Mouse (Mus musculus) liver, embryonic 15.5 days (tissue): Measurements from ENCODE around the gene Mindy4. TPM values are rescaled to one million over a fixed set of nuclear protein-coding genes. Genes with fewer than 3 reads are reported as not detected.

Source experiments
- ATAC-seq: fragments of 200-750 bp; cut with Nextera tagmentation; 2 replicates; pipeline ENCODE4 v1.8.0; 2017; ENCODE audit warnings: moderate number of reproducible peaks, mild to moderate bottlenecking, moderate library complexity; ENCODE audit not compliant: insufficient read depth
- H3K27ac ChIP-seq: fragments of 300-500 bp; sonication (generic); replicated peaks from 2 replicates; pipeline ENCODE4 v1.5.1; 2015; ENCODE audit warnings: mild to moderate bottlenecking, inconsistent platforms
- H3K27me3 ChIP-seq: fragments of 300-500 bp; sonication (generic); 2 replicates; pipeline ENCODE4 v1.6.1; 2015; ENCODE audit warnings: mild to moderate bottlenecking, inconsistent platforms
- H3K36me3 ChIP-seq: fragments of 300-500 bp; sonication (generic); replicated peaks from 2 replicates; pipeline ENCODE4 v1.6.1; 2015; ENCODE audit warnings: moderate library complexity, mild to moderate bottlenecking, inconsistent platforms
- H3K4me1 ChIP-seq: fragments of 300-500 bp; sonication (generic); replicated peaks from 2 replicates; pipeline ENCODE4 v1.6.1; 2015; ENCODE audit warnings: inconsistent platforms
- H3K4me2 ChIP-seq: fragments of 300-500 bp; sonication (generic); 2 replicates; pipeline ENCODE4 v1.6.1; 2015; ENCODE audit warnings: moderate library complexity, mild to moderate bottlenecking, inconsistent platforms
- H3K4me3 ChIP-seq: fragments of 300-500 bp; sonication (generic); replicated peaks from 2 replicates; pipeline ENCODE4 v1.5.1; 2015; ENCODE audit warnings: mild to moderate bottlenecking, inconsistent platforms
- H3K9ac ChIP-seq: fragments of 300-500 bp; sonication (generic); 2 replicates; pipeline ENCODE4 v1.6.1; 2015; ENCODE audit warnings: moderate library complexity, mild to moderate bottlenecking, inconsistent platforms
- H3K9me3 ChIP-seq: fragments of 300-500 bp; sonication (generic); replicated peaks from 2 replicates; pipeline ENCODE4 v1.6.1; 2016; ENCODE audit warnings: inconsistent platforms
- WGBS: fragments of 180-500 bp; shearing (Covaris S2); methylation state at CpG from one replicate; pipeline ENCODE4 v1.1.7; 2015; ENCODE audit warnings: mixed read lengths; ENCODE audit not compliant: insufficient replicate concordance; 5-methylcytosine and 5-hydroxymethylcytosine counted together
- microRNA-seq: library from miRNA; unstranded; fragments of <30 nt; microRNA quantifications from one replicate; pipeline ENCODE4, GENCODE M21; 2016
- polyA plus RNA-seq: library from polyadenylated mRNA; unstranded; fragments of >200 nt; fragmentation: Nextera tagmentation; extraction: Ambion mirVana; gene quantifications from 2 replicates; pipeline ENCODE4 v1.2.1, GENCODE M21; 2015

Mindy4 gene
- polyA plus RNA-seq, 1 experiment from 2014 or later, result 1.3 TPM

DNA sequence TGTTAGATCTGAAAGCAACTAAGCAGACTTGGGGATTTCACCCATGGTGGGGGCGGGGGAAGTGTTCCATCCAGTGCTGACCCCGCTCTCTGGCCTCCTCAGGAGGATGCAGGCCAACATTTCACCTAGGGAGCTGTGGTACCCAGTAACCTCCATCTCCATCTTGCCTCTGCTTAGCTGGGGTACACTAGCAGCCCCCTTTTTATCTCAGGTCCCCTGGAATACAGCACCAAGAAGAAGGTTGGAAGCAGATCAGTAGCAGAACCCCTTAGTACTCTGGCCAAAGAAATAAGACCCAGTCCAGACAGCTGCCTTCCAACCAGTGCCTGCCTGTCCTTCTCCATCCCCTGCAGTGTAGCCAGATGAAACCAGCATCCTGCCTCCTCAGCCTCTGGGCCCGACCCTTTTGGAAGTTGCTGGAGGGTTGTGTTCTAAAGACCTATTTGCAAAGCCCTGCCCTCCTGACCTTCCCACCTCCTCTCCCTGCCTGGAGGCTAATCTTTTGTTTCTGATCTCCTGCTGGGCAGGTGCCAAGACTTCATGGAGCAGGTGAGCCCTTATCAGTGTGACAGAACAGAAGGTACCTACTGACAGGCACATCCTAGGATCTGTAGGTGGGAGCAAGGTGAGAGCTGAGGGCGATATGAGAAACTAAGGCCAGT is 151.4 kb downstream of the Mindy4 start:
- ATAC-seq, result no peak
- H3K27ac ChIP-seq, result peak overlapping the region; percentile 78; the same call in 1 of the 2 replicates
- H3K9ac ChIP-seq, result no peak overlapping the region

DNA sequence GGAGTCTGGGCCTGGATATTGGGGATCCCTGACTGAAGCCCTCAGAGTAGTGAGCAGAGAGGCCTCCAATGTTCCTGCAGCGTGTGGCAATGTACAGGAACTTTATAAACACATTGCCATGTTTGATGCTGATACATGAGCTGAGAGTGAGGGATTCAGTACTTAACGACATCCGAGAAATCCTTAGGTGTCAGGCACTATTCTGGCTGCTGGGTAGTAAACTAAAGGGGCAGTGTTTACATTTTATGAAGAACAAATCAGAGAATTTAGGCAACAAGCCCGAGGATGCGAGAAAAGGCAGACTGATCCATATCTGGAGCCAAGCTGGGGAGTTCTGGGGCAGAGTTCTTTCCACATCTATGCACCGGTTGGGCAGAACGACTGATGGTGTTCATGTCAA is 152.4 kb downstream of the Mindy4 start:
- ATAC-seq, result no peak

More for the DNA sequence above, 151.4 kb downstream of the Mindy4 start:
- H3K4me1 ChIP-seq, result peaks cover 55% of the 10 kb centered on the region
- H3K27me3 ChIP-seq, result no peaks in the 10 kb centered on the region
- H3K4me3 ChIP-seq, result no peak overlapping the region
- H3K9me3 ChIP-seq, result no peaks in the 10 kb centered on the region
- H3K4me2 ChIP-seq, result no peak overlapping the region
- no peaks in the 10 kb centered on the region for H3K36me3 ChIP-seq
- 74% methylated on average over 4 of the region's 4 CpGs for WGBS

DNA sequence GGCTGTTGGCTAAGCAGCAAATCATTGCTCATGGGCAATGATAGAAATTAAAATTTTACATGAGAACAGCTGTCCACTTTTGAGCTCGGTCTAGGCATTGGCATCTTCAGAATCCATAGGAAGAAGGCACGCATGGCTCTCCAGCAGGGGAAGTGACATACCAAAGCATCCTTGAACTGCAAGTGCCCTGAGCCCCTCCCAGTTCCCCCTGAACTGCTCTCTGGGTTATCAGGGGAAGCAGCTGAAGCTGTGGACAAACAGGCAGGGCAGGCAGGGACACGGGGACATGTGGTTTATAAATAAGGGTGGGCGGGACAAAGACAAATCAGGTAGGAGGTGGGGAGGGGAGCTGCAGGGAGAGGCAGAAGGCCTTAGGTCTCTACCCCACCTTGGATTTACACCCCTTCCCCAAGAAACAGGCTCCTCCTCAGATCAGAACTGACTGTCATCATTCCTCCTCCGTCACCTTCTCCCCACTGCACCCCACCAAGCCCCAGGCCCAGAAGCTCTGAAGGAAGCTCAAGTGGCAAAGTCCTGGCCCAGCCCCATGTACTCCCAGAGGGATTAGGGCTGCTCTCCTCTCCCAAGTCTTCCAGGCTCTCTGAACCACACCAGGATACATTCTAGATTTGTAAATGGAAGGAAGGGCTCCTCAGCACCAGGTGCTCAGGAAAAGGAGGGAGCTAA is 153.0 kb downstream of the Mindy4 start:
- H3K9me3 ChIP-seq, result no peaks in the 10 kb centered on the region
- no peaks in the 10 kb centered on the region for H3K36me3 ChIP-seq
- peak overlapping the region; percentile 4; the same call in 1 of the 2 replicates for H3K4me2 ChIP-seq
- no peaks in the 10 kb centered on the region for H3K27me3 ChIP-seq
- WGBS, result 9% methylated on average over 5 of the region's 5 CpGs
- ATAC-seq, result peak; percentile 32; the same call in 1 of the 2 replicates
- H3K9ac ChIP-seq, result peak overlapping the region; percentile 7; the same call in 1 of the 2 replicates
- H3K4me3 ChIP-seq, result no peak overlapping the region
- peak overlapping the region; percentile 78 for H3K27ac ChIP-seq
- H3K4me1 ChIP-seq, result peaks cover 68% of the 10 kb centered on the region

More for the DNA sequence above, 152.4 kb downstream of the Mindy4 start:
- no peaks in the 10 kb centered on the region for H3K9me3 ChIP-seq
- H3K4me2 ChIP-seq, result no peak overlapping the region
- H3K27me3 ChIP-seq, result no peaks in the 10 kb centered on the region
- H3K9ac ChIP-seq, result peak overlapping the region; percentile 7; the same call in 1 of the 2 replicates
- H3K4me3 ChIP-seq, result no peak overlapping the region
- H3K27ac ChIP-seq, result peak overlapping the region; percentile 78
- H3K4me1 ChIP-seq, result peaks cover 65% of the 10 kb centered on the region
- WGBS, result 59% methylated on average over 7 of the region's 7 CpGs
- H3K36me3 ChIP-seq, result no peaks in the 10 kb centered on the region

DNA sequence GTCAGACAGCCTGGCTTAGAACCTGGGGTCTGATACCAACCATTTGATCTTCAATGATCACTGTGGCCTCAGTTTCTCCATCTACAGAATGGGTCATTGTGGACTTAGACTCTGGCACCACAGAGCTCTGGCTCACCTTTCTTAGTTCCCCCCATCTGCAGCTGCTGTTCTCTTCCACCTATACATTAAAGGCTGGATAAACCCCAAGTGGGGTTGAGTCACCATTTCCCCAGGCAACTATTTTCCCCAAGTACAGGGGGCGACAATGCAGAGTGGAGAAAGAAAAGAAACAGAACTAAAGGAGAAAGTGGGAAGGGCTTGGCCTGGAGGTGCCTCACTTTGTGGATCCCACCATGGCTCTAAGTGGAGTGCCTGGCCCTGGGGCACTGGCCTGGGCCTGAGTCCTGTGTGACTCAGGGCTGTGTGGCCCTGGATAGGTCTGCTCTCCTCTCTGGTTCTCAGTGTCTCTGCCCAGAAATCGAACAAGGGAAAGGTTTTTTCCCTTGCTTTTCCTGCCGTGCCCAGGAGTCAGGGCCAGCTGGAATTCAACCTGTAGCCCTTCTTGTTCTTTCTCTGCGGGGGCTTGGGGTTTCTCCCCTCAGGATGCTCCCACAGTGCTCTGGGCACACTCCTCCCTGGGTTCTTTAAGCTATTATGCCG is 153.9 kb downstream of the Mindy4 start:
- no peak overlapping the region for H3K4me3 ChIP-seq
- no peak overlapping the region for H3K9ac ChIP-seq
- WGBS, result 69% methylated on average over 5 of the region's 5 CpGs
- H3K4me1 ChIP-seq, result peaks cover 71% of the 10 kb centered on the region
- H3K9me3 ChIP-seq, result no peaks in the 10 kb centered on the region
- no peak for ATAC-seq
- no peaks in the 10 kb centered on the region for H3K36me3 ChIP-seq
- no peak overlapping the region for H3K4me2 ChIP-seq
- H3K27me3 ChIP-seq, result no peaks in the 10 kb centered on the region
- peak overlapping the region; percentile 86 for H3K27ac ChIP-seq

DNA sequence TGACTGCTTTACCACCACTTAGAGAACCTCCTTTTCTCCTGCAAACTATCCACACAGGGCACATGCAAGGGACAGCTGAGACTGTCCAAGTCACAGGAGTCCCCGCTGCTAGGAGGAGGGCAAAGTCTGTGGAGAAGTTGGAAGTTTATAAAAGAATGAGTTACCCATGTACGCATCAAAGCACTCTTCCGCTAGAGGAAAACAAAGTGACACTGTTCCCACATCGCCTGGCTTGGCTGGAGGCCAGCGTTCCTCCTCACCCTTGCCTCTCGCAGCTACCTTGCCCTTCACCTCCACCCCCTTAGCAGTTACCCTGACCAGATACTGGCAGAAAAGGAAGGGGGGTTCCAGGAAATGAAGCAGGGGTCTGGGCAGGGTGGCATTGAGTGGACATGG is 154.5 kb downstream of the Mindy4 start:
- H3K27me3 ChIP-seq, result no peaks in the 10 kb centered on the region
- H3K36me3 ChIP-seq, result no peaks in the 10 kb centered on the region
- 68% methylated on average over 6 of the region's 6 CpGs for WGBS
- H3K4me2 ChIP-seq, result no peak overlapping the region
- ATAC-seq, result no peak
- H3K4me3 ChIP-seq, result no peak overlapping the region
- peak overlapping the region; percentile 86 for H3K27ac ChIP-seq
- peaks cover 76% of the 10 kb centered on the region for H3K4me1 ChIP-seq
- H3K9ac ChIP-seq, result no peak overlapping the region
- H3K9me3 ChIP-seq, result no peaks in the 10 kb centered on the region

DNA sequence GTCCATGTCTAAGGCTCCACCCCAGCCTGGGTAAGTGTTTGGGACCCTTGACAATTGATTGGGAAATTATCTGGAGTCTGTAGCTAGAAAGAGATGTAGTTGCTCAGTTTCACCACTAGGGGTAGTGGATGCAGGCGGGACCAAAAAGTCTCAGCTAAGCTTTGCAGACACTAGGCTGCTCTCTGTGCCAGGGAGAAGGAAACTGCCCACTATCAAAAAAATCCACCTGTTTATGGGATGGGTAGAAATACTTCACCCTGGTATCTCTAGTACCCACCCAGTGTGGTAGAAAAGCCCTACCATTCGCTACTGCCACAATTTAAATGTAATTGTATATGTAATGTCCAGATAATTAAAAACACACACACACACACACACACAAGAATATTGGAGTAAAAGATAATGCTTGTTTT is 155.6 kb downstream of the Mindy4 start:
- H3K27me3 ChIP-seq, result no peaks in the 10 kb centered on the region
- peak overlapping the region; percentile 86 for H3K27ac ChIP-seq
- H3K9me3 ChIP-seq, result no peaks in the 10 kb centered on the region
- H3K36me3 ChIP-seq, result no peaks in the 10 kb centered on the region
- H3K9ac ChIP-seq, result no peak overlapping the region
- WGBS, result 10% methylated on average over 2 of the region's 2 CpGs
- peak overlapping the region; percentile 39 for H3K4me2 ChIP-seq
- peak; percentile 98 for ATAC-seq
- H3K4me3 ChIP-seq, result no peak overlapping the region
- H3K4me1 ChIP-seq, result peaks cover 86% of the 10 kb centered on the region

DNA sequence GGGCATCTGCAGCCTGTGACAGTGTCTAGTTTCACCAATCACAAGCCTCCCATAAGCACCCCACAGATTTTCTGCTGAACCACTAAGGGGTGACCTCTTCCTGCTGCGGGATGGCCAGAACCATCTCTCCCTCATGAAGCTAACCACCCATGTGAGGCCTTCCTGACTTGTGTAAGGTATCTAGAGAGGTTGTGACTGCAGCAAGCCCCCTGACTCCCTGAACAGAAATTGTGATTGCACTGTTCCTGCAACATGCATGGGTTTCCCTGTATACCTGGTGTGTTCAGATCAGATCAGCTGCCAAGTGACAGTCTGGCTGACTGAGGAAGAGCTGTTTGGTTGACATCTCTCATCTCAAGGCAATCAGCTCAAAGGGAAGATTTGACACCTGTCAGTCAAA is 159.5 kb downstream of the Mindy4 start:
- ATAC-seq, result no peak
- no peaks in the 10 kb centered on the region for H3K27me3 ChIP-seq
- H3K4me1 ChIP-seq, result peaks cover 73% of the 10 kb centered on the region
- H3K4me3 ChIP-seq, result no peak overlapping the region
- 60% methylated on average over 1 of the region's 1 CpGs for WGBS
- no peak overlapping the region for H3K4me2 ChIP-seq
- 0 out of 2 replicates have a peak overlapping the region, but pooled peaks have one; percentile 26 for H3K27ac ChIP-seq
- no peaks in the 10 kb centered on the region for H3K9me3 ChIP-seq
- H3K36me3 ChIP-seq, result no peaks in the 10 kb centered on the region
- H3K9ac ChIP-seq, result no peak overlapping the region

DNA sequence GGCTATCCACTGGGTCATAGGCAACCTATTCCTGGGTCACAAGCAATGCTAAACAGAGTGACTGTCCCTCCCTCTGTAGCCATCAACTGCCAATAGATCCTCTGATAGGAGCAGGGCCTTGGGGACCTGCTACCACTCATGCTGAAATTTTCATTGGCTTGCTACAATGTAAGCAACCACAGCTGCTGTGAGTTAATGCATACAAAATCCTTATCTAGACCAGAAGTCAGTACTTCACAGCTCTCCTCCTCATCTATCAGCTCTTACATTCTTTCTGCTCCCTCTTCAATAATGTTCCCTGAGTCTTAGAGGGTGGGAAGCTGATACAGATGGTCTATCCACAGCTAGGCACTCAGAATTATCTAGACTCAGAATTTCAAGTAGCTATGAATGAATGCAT is 163.9 kb downstream of the Mindy4 start:
- Histone ChIP-seq H3K9me3 (0 out of 2 replicates have a peak, but pooled peaks cover 3% of the 10 kb centered on the region), H3K4me2 (no peak overlapping the region), H3K9ac (no peak overlapping the region), H3K36me3 (no peaks in the 10 kb centered on the region), H3K4me1 (peaks cover 60% of the 10 kb centered on the region), H3K4me3 (no peak overlapping the region), H3K27me3 (no peaks in the 10 kb centered on the region), H3K27ac (peak overlapping the region; percentile 79)
- ATAC-seq, result peak; percentile 90

Small RNAs within 50 kb of the gene (microRNA-seq; reads per million reads assigned to microRNA genes)
- gene Gm25458, result not detected

Other genes with a start within 250 kb of the Mindy4 start
- 2.2 and 3.0 TPM in 2 replicates for gene Nod1, start 230.8 kb upstream of the Mindy4 start, polyA plus RNA-seq
- gene Ggct, start 210.4 kb upstream of the Mindy4 start, polyA plus RNA-seq, result 3.0 and 4.0 TPM in 2 replicates
- gene Gars, start 165.4 kb upstream of the Mindy4 start, polyA plus RNA-seq, result 100 TPM in 2 replicates
- gene Crhr2, start 70.4 kb upstream of the Mindy4 start, polyA plus RNA-seq, result 0.73 and 0.83 TPM in 2 replicates
- 0.16 and 0.32 TPM in 2 replicates for gene Inmt, start 28.3 kb upstream of the Mindy4 start, polyA plus RNA-seq
- 75.8 and 85.1 TPM in 2 replicates for gene Aqp1, start 133.0 kb downstream of the Mindy4 start, polyA plus RNA-seq
- 0.08 TPM in 1 of 2 replicates, not detected in the other for gene Ghrhr, start 172.9 kb downstream of the Mindy4 start, polyA plus RNA-seq
- gene Adcyap1r1, start 248.6 kb downstream of the Mindy4 start, polyA plus RNA-seq, result 0.10 and 0.24 TPM in 2 replicates